Mouse (Mus musculus) cerebellum, adult 2 months (tissue): Measurements from ENCODE around the gene Rapgef6. TPM values are rescaled to one million over a fixed set of nuclear protein-coding genes. Genes with fewer than 3 reads are reported as not detected.
"Not testable (repeated sequence)": the region's sequence is repeated elsewhere in the genome, so short reads cannot be mapped to it uniquely, and the experiment has no call there.

ENCODE experiments used
- DNase-seq, 2 experiments: peaks; one replicate each; pipeline ENCODE4 v3.0.0; 2021
- H3K27ac ChIP-seq: fragments of 200-500 bp; 2 replicates; pipeline ENCODE4 v1.5.1; 2012; ENCODE audit warnings: low read length, control low read depth, inconsistent platforms; ENCODE audit not compliant: insufficient read depth
- H3K27me3 ChIP-seq: fragments of 200-500 bp; 2 replicates; pipeline ENCODE4 v1.6.1; 2012; ENCODE audit warnings: inconsistent platforms, mild to moderate bottlenecking, low read length, moderate library complexity; ENCODE audit not compliant: control insufficient read depth, insufficient read depth
- H3K4me1 ChIP-seq: fragments of 200-500 bp; 2 replicates; pipeline ENCODE4 v1.6.1; 2011; ENCODE audit warnings: low read length; ENCODE audit not compliant: control insufficient read depth, insufficient read depth
- H3K4me3 ChIP-seq: fragments of 200-500 bp; replicated peaks from 2 replicates; pipeline ENCODE3; 2011; ENCODE audit warnings: mild to moderate bottlenecking, low read depth, low read length, control low read depth; ENCODE audit not compliant: insufficient read depth
- CTCF ChIP-seq: fragments of 200-500 bp; IDR thresholded peaks from 2 replicates; pipeline ENCODE4 v1.5.1; 2011; ENCODE audit warnings: low read depth, mild to moderate bottlenecking, control low read depth, low read length, moderate library complexity, borderline replicate concordance; ENCODE audit not compliant: insufficient read depth
- POLR2A ChIP-seq: fragments of 200-500 bp; IDR thresholded peaks from 2 replicates; pipeline ENCODE4 v1.6.1; 2011; ENCODE audit warnings: low read length, control low read depth, borderline replicate concordance; ENCODE audit not compliant: insufficient read depth
- WGBS: fragments of 180-500 bp; shearing (Covaris S2); methylation state at CpG from one replicate; pipeline ENCODE4 v1.1.7; 2018; 5-methylcytosine and 5-hydroxymethylcytosine counted together
- polyA plus RNA-seq: library from polyadenylated mRNA; depleted of rRNA; stranded (reverse); fragments of >200 nt; gene quantifications from 2 replicates; pipeline ENCODE4 v1.2.3, GENCODE M21; 2012

Gene Rapgef6
- polyA plus RNA-seq, 1 experiment: 24.2 TPM

DNA sequence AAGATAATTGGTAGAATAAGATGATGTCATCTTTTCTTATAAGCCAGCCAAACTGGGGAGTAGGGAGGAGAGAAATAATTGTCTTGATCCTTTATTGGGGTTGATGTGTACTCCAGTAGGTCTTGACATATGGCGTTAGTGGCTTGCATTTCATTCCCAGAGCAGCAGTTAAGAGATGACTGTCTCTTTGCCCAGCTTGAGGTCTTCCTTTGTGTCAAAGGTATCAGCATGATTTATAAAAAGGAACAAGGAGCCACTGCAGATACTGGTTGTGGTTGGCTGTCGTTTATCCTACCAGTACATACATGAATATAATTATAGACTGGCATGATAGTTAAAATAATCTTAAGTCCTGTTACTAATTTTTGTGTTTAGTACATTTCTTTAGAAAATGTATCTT, 71.4 kb downstream of the Rapgef6 start:
- Histone ChIP-seq H3K4me1 (peaks cover 7% of the 10 kb centered on the region; the same call in 1 of the 2 replicates), H3K27ac (no peak overlapping the region), H3K4me3 (no peak overlapping the region), H3K27me3 (no peaks in the 10 kb centered on the region)
- peak in 1 of 2 experiments; percentile 83 for DNase-seq
- 4% methylated on average over 2 of the region's 2 CpGs for WGBS
- TF ChIP-seq CTCF: no peak
- TF ChIP-seq POLR2A: no peak

DNA sequence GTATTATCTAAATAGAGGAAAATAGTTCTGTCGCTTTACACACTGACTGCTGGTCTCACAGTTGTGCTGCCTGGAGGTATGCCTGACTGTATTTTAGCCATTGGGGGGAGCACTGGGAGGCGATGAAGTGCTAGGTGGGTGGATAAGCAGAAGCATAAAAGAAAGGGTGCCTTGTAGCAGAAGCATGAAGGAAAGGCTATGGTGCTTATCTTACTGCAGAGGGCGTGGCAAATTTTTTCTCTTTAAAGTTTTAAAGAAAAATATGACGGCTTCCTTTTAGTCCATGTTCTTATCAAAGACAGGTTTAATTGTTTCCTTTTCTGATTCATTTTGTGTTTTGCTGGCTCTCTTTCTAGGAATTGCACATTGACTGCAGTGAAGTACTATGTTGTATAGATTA, 72.4 kb downstream of the Rapgef6 start:
- Histone ChIP-seq H3K4me3 (no peak overlapping the region), H3K27ac (no peak overlapping the region), H3K4me1 (peaks cover 7% of the 10 kb centered on the region; the same call in 1 of the 2 replicates), H3K27me3 (no peaks in the 10 kb centered on the region)
- TF ChIP-seq POLR2A: no peak
- TF ChIP-seq CTCF: 0 out of 2 replicates have a peak, but pooled peaks have one; percentile 6
- WGBS: 60% methylated on average over 4 of the region's 4 CpGs
- DNase-seq: peak; percentile 32 to 56

DNA sequence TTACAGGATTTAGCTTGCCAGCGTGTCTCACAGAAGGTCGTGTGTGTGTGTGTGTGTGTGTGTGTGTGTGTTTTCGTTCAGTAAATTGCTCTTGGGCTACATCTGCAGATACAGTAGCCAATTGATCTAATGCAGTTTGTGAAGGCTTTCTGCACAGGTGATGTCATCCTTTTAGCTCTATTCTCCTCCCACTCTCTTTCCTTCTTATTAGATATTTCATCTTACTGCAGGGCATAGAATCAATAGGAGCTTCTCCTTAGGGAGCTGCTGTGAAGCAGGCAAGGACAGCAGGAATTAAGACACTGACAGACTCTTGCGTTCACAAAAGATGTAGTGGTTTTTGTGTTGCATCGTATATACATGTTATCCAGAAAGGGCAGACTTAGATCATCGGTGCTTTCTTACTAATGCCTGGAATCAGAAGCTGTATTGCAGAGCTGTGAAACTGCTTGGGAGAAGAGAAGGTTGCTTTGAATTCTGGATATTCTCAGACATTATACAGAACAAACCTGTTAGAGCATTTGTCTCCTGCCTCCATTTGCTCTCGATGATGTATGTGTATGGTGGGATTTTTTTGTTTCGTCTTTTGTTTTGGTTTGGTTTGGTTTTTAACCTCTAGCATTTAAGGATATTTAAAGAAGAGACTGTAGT, 73.4 kb downstream of the Rapgef6 start:
- peak overlapping the region; percentile 73; the same call in 1 of the 2 replicates for H3K27ac ChIP-seq
- peak overlapping the region; percentile 57 for H3K4me3 ChIP-seq
- DNase-seq: peak; percentile 45 to 46
- no peaks in the 10 kb centered on the region for H3K27me3 ChIP-seq
- TF ChIP-seq CTCF (no peak), POLR2A (no peak)
- WGBS: 44% methylated on average over 8 of the region's 8 CpGs
- H3K4me1 ChIP-seq: peaks cover 7% of the 10 kb centered on the region; the same call in 1 of the 2 replicates

DNA sequence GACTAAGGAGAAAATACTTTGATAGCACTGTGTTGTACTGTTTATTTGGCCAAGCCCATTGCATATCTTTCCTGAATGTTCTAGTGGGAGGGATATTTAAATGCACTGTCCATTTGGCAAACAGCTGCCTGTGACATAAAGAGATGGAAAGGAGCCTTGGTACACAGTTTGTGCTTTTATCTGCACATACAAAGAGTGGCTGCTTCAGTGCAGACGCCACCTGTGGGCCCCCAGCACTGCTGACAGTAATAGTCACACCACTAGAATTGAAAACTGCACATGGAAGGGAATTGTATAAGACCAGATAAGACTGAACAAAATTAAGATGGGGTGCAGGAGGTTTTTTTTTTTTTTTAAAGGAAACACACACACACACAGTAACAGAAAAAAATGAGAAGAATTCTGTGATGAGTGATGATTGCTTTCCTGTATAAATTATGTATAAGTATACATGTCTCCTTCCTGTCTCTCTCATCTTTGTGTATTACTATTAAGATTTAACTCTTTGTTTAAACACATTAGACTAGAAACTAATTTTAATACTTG, 75.3 kb downstream of the Rapgef6 start:
- no peak for TF ChIP-seq CTCF
- TF ChIP-seq POLR2A: no peak
- no peak overlapping the region for H3K27ac ChIP-seq
- peak; percentile 36 to 48 for DNase-seq

DNA sequence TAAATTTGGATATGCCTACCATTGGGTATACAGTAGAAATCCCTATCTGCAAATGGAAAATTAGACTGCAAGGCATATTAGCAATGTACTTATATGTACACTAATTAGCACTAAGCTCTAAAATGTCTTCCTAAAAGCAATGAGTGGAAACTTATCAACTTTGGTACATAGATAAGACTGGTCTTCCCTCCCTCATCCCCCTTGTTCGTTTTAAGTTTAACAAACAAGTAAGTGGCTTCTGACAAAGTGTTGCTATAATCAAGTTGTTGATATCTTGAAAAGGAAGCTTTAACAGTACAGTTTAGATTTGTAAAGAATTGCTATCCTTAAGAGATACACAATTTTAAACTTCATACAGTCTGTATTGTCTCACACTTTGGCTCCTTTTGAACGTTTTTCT, 78.5 kb downstream of the Rapgef6 start:
- TF ChIP-seq POLR2A (no peak), CTCF (no peak)
- H3K27me3 ChIP-seq: no peaks in the 10 kb centered on the region
- no peaks in the 10 kb centered on the region; the same call in 1 of the 2 replicates for H3K4me1 ChIP-seq
- 93% methylated on average over 2 of the region's 2 CpGs for WGBS
- no peak overlapping the region for H3K4me3 ChIP-seq
- no peak for DNase-seq
- H3K27ac ChIP-seq: no peak overlapping the region

More for the DNA sequence above, 75.3 kb downstream of the Rapgef6 start:
- no peaks in the 10 kb centered on the region for H3K27me3 ChIP-seq
- H3K4me1 ChIP-seq: peaks cover 4% of the 10 kb centered on the region; the same call in 1 of the 2 replicates
- 51% methylated on average over 1 of the region's 1 CpGs for WGBS
- peak overlapping the region; percentile 2 for H3K4me3 ChIP-seq

DNA sequence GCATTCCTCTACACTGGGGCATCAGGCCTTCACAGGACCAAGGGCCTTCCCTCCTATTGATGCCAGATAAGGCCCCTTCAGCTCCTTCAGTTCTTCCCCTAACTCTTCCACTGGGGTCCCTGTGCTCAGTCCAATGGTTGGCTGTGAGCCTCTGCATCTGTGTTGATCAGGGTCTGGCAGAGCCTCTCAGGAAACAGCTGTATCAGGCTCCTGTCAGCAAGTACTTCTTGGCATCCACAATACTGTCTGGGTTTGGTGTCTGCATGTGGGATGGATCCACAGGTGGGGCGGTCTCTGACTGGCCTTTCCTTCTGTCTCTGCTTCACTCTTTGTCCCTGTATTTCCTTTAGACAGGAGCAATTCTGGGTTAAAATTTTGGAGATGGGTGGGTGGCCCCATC, 80.1 kb downstream of the Rapgef6 start:
- H3K27ac ChIP-seq, DNase-seq, H3K4me1 ChIP-seq, H3K27me3 ChIP-seq, H3K4me3 ChIP-seq: not testable (repeated sequence)
- WGBS: 92% methylated on average over 1 of the region's 1 CpGs

DNA sequence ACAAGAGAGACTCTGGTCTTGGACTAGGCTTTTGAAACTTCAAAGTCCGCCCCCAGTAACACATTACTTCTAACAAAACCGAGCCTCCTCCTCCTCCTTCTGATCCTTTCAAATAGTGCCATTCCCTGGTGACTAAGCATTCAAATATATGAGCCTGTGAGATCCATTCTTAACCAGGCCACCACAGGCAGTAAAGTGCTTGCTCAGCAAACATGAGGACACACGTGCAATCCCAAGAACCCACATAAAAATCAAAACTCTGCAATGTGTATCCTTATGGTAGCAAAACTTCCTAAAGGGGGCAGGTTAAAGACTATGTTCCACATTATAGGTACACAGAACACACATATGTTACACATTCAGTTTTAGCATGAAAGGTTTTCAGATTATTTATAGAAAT, 81.8 kb downstream of the Rapgef6 start:
- no peaks in the 10 kb centered on the region for H3K4me1 ChIP-seq
- no peak for TF ChIP-seq POLR2A
- TF ChIP-seq CTCF: no peak
- no peak overlapping the region for H3K4me3 ChIP-seq
- no peak for DNase-seq
- no peak overlapping the region for H3K27ac ChIP-seq
- 78% methylated on average over 3 of the region's 3 CpGs for WGBS
- H3K27me3 ChIP-seq: no peaks in the 10 kb centered on the region

DNA sequence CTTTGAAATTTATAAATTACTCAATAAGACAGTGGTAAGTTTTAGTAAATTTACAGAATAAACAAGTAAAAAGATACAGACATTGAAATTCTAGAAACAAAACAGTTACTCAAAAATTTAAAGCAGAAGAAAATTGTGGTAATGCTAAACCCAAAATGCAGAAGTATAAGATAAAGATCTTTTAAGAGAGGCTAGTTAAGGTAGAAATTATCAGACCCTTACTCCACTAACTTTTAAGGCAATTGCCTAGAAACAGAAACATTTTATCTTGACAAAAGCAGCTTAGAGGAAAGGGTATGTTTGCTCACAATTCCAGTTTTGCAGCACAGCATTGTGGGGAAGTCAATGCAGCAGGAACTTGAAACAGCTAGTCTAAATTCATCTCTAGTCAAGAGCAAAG, 91.0 kb downstream of the Rapgef6 start:
- no peak overlapping the region for H3K4me3 ChIP-seq
- H3K27ac ChIP-seq: no peak overlapping the region
- no peak for DNase-seq
- no peaks in the 10 kb centered on the region for H3K4me1 ChIP-seq
- no peaks in the 10 kb centered on the region for H3K27me3 ChIP-seq
- TF ChIP-seq CTCF: no peak
- no peak for TF ChIP-seq POLR2A
